Mouse (Mus musculus): Measurements from ENCODE around the gene Olfr625-ps1.
"Not testable (repeated sequence)": the region's sequence is repeated elsewhere in the genome, so short reads cannot be mapped to it uniquely, and the experiment has no call there.

Olfr625-ps1 gene

DNA sequence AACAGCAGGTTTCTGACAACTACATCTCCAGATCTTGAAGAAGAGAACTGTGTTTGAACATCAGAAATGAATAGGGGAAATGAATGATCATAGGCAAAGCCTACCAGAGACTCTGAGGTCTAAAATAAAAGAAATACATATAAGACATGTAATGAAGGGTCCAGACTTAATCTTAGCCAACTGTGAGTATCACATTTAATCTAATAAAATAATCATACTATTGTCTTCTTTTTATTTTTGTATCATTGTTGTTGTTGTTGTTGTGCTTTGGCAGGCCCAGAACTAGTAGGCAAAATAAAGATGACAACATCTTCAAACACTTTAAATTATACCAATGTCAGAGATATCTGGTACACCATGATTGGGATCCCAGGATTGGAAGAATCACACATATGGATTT lies at the start of gene Olfr625-ps1:
Gene Olfr625-ps1, plus strand, starts transcription at position 301 of the 400 bp plus-strand sequence.
- in situ Hi-C loops (cut with MboI; ENCODE audit: low sequenced_read_pairs), result no loop called here

DNA sequence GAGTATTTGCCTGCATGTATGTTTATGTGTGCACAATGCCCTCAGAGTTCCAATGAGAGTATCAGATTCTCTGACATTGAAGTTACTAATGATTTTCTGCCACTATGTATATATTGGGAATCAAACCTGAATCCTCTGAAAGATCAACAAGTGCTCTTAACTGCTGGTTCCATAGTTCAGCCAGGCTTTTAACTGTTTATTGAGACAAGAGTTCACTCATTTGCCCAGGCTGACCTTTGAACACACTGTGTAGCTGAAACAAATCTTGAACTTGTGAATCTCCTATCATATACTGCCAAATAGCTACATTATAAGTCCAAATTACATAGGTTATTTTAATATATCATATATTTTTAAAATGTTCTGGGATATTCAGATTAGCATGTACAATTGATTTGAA lies 45.7 kb upstream of the Olfr625-ps1 start:
- in situ Hi-C loops (cut with MboI; ENCODE audit: low sequenced_read_pairs), result no loop called here

DNA sequence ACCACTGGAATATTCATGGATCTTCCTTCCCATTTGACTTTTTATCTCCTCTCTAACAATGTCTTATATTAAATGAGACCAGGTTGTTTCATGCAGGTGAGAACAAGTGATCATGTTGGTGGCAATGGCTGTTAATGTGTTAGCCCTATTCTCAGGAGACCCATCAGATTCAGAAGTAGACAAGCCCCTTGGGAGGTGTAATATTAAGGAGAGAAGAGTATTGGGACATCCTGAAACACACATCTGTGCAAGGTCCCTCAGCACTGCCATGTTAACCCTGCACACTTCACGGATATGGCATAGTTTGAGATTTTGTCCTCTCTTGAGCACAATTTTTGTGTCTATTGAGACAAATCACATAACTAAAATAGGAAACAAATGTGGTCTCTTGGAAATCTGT lies 39.9 kb upstream of the Olfr625-ps1 start, which contains the start of gene Olfr622:
Gene Olfr622, minus strand, starts transcription at position 101 of the 400 bp plus-strand sequence.
- in situ Hi-C loops (cut with MboI; ENCODE audit: low sequenced_read_pairs), result no loop called here

DNA sequence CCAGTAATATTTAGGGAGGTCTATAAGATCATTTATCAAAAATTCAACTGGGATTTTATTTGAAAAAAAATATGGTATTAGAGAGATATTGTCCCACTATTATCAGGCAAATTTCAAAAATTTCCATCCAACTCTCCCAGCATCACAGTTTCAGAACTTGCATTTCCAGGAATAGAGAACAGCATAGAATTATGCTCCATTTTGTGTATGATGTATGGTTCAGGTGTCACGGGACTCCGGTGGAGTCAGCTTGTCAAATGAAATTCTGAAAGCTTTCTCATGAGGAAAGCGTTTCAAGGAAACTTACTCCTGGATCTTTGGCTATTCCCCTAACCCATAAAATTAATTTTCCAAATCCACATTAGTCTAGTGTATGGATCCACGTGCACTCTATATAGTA lies 38.5 kb upstream of the Olfr625-ps1 start:
- in situ Hi-C loops (cut with MboI; ENCODE audit: low sequenced_read_pairs), result no loop called here

DNA sequence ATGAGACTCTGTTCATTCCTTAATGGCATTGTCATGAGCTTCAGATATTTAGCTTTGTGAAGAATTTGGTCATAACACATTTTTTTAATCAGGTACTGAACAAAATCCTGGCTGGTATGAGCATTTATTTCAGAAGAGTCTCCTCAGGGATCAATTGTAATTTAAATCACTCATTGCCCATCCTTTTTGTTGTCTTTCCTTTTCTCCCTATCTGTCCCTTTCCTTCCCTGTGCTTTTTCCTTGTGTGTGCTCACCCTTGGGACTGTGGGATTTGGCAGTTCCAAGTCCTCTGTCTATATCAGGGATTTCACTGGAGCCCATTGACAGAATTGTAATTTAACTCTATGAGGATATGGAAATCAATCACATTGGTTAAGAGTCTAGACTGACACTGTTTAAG lies 18.9 kb upstream of the Olfr625-ps1 start, which contains the start of gene Olfr623:
Gene Olfr623, minus strand, starts transcription at position 101 of the 400 bp plus-strand sequence.
- in situ Hi-C loops (cut with MboI; ENCODE audit: low sequenced_read_pairs), result no loop called here

DNA sequence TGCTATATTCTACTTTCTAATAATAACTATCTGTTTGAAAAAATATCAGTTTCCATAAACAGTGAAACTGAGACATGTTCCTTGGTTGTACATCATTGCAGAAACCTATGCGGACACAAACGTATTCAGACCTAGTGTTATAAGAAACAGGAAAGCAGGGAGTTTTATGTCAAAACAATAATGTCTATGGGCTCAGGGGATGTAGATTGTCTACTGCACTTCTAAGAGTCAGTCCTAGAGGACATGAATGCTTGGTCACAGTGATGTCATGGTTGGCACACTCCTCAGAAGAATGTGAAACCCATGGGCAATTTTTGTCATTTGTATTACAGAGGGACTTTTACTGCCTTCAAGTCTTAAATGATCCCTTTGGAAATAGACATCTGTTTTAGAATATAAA lies 11.4 kb upstream of the Olfr625-ps1 start, which contains the start of gene Olfr624:
Gene Olfr624, minus strand, starts transcription at position 101 of the 400 bp plus-strand sequence.
- in situ Hi-C loops (cut with MboI; ENCODE audit: low sequenced_read_pairs), result no loop called here

DNA sequence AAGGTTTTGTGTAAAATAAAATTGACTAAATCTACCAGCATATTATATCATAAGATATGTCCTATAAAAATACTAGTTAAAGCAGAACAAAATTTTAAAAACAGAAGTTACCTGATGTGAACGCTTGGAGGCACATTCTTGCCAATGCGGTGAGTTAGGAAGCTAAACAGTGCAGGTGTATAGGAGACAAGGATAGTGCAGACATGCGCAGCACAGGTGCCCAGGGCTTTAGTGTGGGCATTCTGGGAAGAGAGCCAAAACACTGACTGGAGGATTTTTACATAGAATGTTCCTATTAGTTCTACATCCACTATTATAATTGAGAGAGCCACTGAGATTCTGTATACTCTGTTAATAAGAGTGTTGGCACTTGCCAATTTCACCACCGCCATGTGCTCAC lies 16.9 kb downstream of the Olfr625-ps1 start:
- in situ Hi-C loops (cut with MboI; ENCODE audit: low sequenced_read_pairs), result no loop called here

DNA sequence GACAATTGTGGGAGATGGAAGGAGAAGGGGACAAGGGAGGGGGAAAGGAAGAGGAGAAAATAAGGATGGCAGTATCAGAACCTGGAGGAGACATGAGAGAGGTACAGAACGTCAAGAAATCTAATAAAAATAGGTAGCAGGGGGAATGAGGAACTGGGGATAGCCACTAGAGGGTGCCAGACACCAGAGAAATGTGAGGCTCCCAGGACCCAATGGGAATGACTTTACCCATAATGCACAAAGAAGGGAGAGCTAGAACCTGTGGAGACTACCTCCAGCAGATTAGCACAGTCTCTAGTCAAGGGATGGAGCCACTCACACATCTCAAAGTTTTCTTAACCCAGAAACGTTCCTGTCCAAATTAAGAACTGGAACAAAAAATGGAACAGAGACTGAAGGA lies 29.5 kb downstream of the Olfr625-ps1 start:
- in situ Hi-C loops (cut with MboI; ENCODE audit: low sequenced_read_pairs), result no loop called here

DNA sequence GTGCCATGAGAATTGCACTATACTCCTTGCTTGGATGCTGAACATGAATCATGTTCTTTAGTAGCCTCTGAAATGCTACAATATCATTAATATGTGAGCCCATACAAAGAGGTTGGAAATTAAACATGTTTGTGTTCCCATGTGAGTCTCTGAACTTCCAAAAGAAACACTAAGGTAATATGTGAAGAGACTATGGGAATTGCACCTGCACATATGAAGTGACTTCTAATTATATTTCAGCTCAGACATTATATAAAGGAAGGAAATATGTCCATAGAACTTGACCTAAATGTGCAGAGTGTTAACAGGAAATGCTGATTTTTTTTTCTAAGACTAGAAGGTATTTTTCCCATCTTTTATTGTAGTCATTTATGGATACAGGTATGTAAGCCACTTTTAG lies 31.9 kb downstream of the Olfr625-ps1 start, which contains the start of gene Olfr243:
Gene Olfr243, plus strand, starts transcription at position 301 of the 400 bp plus-strand sequence.
- in situ Hi-C loops (cut with MboI; ENCODE audit: low sequenced_read_pairs), result no loop called here

DNA sequence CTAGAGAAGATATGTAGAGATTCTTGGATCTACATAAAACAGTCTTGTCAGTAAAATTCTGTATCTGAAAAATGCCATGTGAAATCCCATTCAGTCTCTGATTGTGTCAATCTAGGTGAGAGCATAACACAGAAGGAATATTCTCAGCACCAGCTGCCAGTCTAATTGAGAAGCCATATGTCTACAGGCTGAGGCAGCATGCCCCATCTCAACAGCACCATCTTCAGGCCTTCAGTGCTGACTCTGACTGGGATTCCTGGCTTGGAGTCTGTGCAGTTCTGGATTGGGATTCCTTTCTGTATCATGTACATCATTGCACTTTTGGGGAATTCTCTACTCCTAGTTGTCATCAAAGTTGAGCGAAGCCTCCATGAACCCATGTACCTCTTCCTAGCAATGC lies 33.9 kb downstream of the Olfr625-ps1 start:
- in situ Hi-C loops (cut with MboI; ENCODE audit: low sequenced_read_pairs), result not testable (repeated sequence)

DNA sequence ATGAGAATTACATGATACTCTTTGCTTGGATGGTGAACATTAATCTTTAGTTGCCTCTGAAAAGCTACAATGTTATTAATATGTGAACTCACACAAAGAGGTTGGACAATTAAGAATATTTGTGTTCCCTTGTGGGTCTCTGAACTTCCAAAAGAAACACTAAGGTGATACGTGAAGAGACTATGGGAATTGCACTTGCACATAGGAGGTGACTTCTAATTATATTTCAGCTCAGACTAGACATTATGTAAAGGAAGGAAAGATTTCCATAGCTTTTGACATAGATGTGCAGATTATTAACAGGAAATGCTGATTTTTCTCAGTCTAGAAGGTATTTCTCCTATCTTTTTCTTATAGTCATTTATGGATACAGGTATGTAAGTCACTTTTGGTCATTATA lies 47.6 kb downstream of the Olfr625-ps1 start, which contains the start of gene Olfr628:
Gene Olfr628, plus strand, starts transcription at position 301 of the 400 bp plus-strand sequence.
- in situ Hi-C loops (cut with MboI; ENCODE audit: low sequenced_read_pairs), result no loop called here
